Mouse (Mus musculus) B cell, adult 62 days (primary cell): ENCODE data around the gene Nck1. TPM values are rescaled to one million over a fixed set of nuclear protein-coding genes. Genes with fewer than 3 reads are reported as not detected.

Experiments
- total RNA-seq: library from RNA; stranded (reverse); gene quantifications from 4 replicates; pipeline ENCODE4 v1.2.4, GENCODE M21; 2023

Nck1 gene
- 37.8 to 41.8 TPM (median 39.6 TPM) in 4 replicates for total RNA-seq

GRCm38 (mm10) chr9:100545715-100546593 lies at the start of gene Nck1:
Nck1 (minus strand) TSS chr9:100546134.

GRCm38 (mm10) chr9:100570626-100571233 lies 24.8 kb upstream of the Nck1 start, which contains the start of gene Slc35g2:
Slc35g2 (minus strand) TSS chr9:100571090.

GRCm38 (mm10) chr9:100486431-100486830 lies 59.5 kb downstream of the Nck1 start, which contains the start of gene Il20rb:
Il20rb (minus strand) TSS chr9:100486788.

Other genes starting within 250 kb of the Nck1 start
- gene Il20rb, start 59.3 kb downstream of the Nck1 start, total RNA-seq: 3.3 to 4.4 TPM (median 4.0 TPM) in 4 replicates
- gene Slc35g2, start 25.0 kb upstream of the Nck1 start, total RNA-seq: not detected in 4 replicates
- 94.4 to 105 TPM (median 100 TPM) in 4 replicates for gene Stag1, start 51.7 kb upstream of the Nck1 start, total RNA-seq